Mouse (Mus musculus) forebrain, embryonic 15.5 days (tissue): ENCODE results near the gene Rergl. TPM values are rescaled to one million over a fixed set of nuclear protein-coding genes. Genes with fewer than 3 reads are reported as not detected.

Experiments used
- ATAC-seq: fragments of 200-750 bp; cut with Nextera tagmentation; replicated peaks from 2 replicates; pipeline ENCODE4 v1.8.0; 2017; ENCODE audit warnings: mild to moderate bottlenecking, moderate TSS enrichment, moderate library complexity
- H3K27ac ChIP-seq: fragments of 300-500 bp; sonication (generic); replicated peaks from 2 replicates; pipeline ENCODE4 v1.5.1; 2015; ENCODE audit warnings: mild to moderate bottlenecking, inconsistent platforms
- H3K27me3 ChIP-seq: fragments of 300-500 bp; sonication (generic); 2 replicates; pipeline ENCODE4 v1.6.1; 2015; ENCODE audit warnings: inconsistent platforms
- H3K36me3 ChIP-seq: fragments of 300-500 bp; sonication (generic); 2 replicates; pipeline ENCODE4 v1.6.1; 2015; ENCODE audit warnings: mild to moderate bottlenecking, inconsistent platforms
- H3K4me1 ChIP-seq: fragments of 300-500 bp; sonication (generic); 2 replicates; pipeline ENCODE4 v1.6.1; 2015; ENCODE audit warnings: inconsistent platforms
- H3K4me2 ChIP-seq: fragments of 300-500 bp; sonication (generic); replicated peaks from 2 replicates; pipeline ENCODE4 v1.6.1; 2015; ENCODE audit warnings: mild to moderate bottlenecking, inconsistent platforms
- H3K4me3 ChIP-seq: fragments of 300-500 bp; sonication (generic); 2 replicates; pipeline ENCODE4 v1.5.1; 2015; ENCODE audit warnings: mild to moderate bottlenecking, inconsistent platforms
- H3K9ac ChIP-seq: fragments of 300-500 bp; sonication (generic); replicated peaks from 2 replicates; pipeline ENCODE4 v1.6.1; 2015; ENCODE audit warnings: mild to moderate bottlenecking, inconsistent platforms
- H3K9me3 ChIP-seq: fragments of 300-500 bp; sonication (generic); 2 replicates; pipeline ENCODE4 v1.6.1; 2016; ENCODE audit warnings: inconsistent platforms
- WGBS: fragments of 180-500 bp; shearing (Covaris S2); methylation state at CpG from one replicate; pipeline ENCODE4 v1.1.7; 2015; ENCODE audit warnings: mixed read lengths; 5-methylcytosine and 5-hydroxymethylcytosine counted together
- polyA plus RNA-seq: library from polyadenylated mRNA; unstranded; fragments of >200 nt; fragmentation: Nextera tagmentation; extraction: Ambion mirVana; gene quantifications from 2 replicates; pipeline ENCODE4 v1.2.1, GENCODE M21; 2015

The Rergl gene
- polyA plus RNA-seq, result not detected in 2 replicates

DNA sequence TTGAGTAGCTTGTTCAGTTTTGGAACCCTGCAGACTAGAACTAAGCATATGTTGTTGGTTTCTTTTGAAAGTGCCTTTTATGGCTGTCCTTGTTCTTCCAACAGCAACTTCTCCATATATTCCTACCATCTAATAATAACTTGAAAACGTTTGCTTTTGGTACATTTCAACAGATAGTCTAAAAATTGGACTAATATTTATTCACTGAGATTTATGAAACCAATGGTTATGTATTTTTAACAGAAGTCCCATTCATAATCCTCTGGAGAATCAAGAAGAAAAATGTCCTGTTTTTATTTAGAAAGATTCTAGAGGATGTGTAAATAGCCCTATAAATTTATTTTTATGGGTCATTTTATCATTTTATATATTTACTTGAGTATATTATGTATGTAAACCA, at the start of gene Rergl:
TSS of gene Rergl (minus strand) at position 101 of the 400 bp plus-strand sequence.
- H3K27me3 ChIP-seq, result no peaks in the 10 kb centered on the region
- no peak for ATAC-seq
- no peaks in the 10 kb centered on the region for H3K36me3 ChIP-seq
- no peak within 1 kb of the TSS for H3K27ac ChIP-seq
- 45% methylated on average over 1 of the region's 1 CpGs for WGBS
- H3K9me3 ChIP-seq, result no peaks in the 10 kb centered on the region
- no peak within 1 kb of the TSS for H3K9ac ChIP-seq
- no peaks in the 10 kb centered on the region for H3K4me1 ChIP-seq
- no peak within 1 kb of the TSS for H3K4me2 ChIP-seq
- no peak within 1 kb of the TSS for H3K4me3 ChIP-seq

DNA sequence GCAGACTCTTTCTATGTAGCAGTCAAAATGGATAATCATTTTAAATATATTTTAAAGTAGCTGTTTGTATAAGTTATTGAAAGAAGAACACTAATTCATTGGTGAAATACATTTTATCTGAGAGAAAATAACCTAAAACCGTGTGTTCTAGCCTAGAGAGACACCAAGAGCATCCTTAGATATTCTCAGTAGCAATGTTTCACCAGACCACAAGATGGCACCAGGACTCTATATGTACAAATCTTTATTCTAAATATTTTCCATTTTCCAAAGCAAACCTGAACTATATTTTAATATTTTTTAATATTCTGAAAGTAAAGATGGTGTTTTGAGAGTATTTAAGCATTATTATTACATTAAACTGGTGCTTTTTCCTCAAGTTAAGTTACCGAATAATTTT, 36.7 kb upstream of the Rergl start:
- WGBS, result 59% methylated on average over 2 of the region's 2 CpGs
- H3K9ac ChIP-seq, result no peak overlapping the region
- H3K4me1 ChIP-seq, result no peaks in the 10 kb centered on the region
- no peak overlapping the region for H3K27ac ChIP-seq
- H3K4me3 ChIP-seq, result no peak overlapping the region
- no peaks in the 10 kb centered on the region for H3K9me3 ChIP-seq
- no peaks in the 10 kb centered on the region for H3K36me3 ChIP-seq
- no peak overlapping the region for H3K4me2 ChIP-seq
- ATAC-seq, result no peak
- H3K27me3 ChIP-seq, result no peaks in the 10 kb centered on the region

DNA sequence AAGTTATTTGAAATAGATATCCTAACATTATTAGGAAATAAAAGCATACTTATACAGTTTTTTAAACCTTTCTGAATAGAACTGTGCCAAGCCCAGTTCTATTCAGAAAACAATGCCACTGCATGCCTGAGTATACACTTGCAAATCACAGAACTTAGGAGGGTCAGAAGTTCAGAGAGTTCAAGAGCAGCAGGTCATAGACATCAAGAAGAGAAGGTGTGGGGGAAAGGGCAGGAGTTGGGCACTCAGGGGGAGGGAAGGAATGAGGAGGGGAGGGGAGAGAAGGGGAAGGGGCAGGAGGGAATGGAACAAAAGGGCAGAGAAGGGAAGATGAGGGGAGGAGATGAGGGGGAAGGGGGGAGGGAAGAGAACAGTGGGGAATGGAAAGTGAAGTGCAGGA, 23.6 kb upstream of the Rergl start:
- no peaks in the 10 kb centered on the region for H3K27me3 ChIP-seq
- H3K9me3 ChIP-seq, result no peaks in the 10 kb centered on the region
- no peak overlapping the region for H3K27ac ChIP-seq
- no peak overlapping the region for H3K4me3 ChIP-seq
- H3K9ac ChIP-seq, result no peak overlapping the region
- H3K4me2 ChIP-seq, result no peak overlapping the region
- peaks cover 2% of the 10 kb centered on the region; the same call in 1 of the 2 replicates for H3K4me1 ChIP-seq
- H3K36me3 ChIP-seq, result no peaks in the 10 kb centered on the region
- no peak for ATAC-seq

DNA sequence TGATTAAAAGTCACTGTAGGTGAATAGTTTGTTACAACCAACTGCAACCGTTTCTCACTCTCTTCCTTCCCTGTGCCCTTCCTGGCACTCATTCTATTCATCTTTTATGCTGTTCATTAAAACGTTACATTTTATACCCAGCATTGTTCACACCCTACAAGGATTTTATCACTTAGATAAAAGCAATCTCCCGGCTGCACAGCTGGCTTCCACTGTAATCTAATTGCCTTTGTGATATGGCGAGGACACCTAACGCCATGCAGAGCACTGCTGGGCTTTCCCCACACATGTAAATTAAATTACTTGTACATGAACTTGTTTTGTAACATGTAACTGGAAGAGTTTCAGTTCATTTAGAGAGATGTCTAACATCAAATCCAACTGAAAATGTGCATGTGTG, 22.5 kb upstream of the Rergl start:
- Histone ChIP-seq H3K27me3 (no peaks in the 10 kb centered on the region), H3K36me3 (no peaks in the 10 kb centered on the region), H3K9ac (no peak overlapping the region), H3K4me1 (peaks cover 2% of the 10 kb centered on the region; the same call in 1 of the 2 replicates), H3K4me3 (no peak overlapping the region), H3K27ac (no peak overlapping the region), H3K9me3 (no peaks in the 10 kb centered on the region), H3K4me2 (no peak overlapping the region)
- no peak for ATAC-seq
- 27% methylated on average over 5 of the region's 5 CpGs for WGBS

DNA sequence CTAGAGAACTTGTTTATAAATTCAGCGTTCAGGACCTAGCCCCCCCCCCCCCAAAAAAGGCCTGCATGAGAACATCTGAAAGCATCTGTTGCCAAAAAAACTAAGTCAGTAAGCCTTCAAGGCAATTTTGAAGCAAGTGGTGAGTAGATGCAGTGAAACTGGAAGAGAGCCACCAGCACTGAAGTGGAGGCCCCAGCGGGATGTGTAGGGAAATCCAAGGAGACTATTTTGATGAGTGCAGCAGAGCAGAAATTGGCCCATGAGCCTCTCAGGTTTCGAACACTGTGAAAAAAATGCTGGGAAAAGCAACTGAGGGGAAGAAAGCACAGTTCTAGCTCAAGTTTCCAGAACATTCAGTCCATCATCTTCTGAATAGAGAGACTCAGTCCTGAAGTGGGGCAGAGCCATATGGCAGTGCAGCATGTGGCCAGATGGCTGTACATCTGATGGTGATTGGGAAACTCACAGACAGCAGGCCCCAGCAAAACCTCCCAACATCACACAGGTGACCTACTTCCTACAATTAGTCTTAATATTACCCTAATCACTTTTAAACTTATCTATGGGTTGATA, 13.2 kb upstream of the Rergl start:
- Histone ChIP-seq H3K9ac (no peak overlapping the region), H3K27ac (no peak overlapping the region), H3K4me2 (no peak overlapping the region), H3K36me3 (no peaks in the 10 kb centered on the region), H3K4me3 (no peak overlapping the region), H3K9me3 (no peaks in the 10 kb centered on the region), H3K27me3 (no peaks in the 10 kb centered on the region), H3K4me1 (no peaks in the 10 kb centered on the region)
- WGBS, result 86% methylated on average over 3 of the region's 3 CpGs
- no peak for ATAC-seq

DNA sequence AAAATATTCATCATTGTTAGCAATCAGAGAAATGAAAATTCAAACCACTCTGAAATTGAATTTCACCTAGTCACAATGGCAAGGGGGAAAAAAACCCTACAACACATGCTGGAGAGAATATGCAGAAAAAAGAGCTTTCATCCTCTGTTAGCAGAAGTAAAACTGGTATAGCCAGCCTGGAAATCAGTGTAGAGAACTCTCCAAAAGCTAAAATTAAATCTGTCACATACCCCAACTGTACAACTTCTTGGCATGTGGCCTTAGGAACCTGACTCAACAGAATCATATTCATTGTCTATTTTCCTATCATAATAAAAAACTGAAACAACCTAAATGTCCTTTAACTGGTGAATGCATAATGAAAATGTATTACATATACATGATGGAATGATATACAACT, 22.0 kb downstream of the Rergl start:
- no peak overlapping the region for H3K4me3 ChIP-seq

DNA sequence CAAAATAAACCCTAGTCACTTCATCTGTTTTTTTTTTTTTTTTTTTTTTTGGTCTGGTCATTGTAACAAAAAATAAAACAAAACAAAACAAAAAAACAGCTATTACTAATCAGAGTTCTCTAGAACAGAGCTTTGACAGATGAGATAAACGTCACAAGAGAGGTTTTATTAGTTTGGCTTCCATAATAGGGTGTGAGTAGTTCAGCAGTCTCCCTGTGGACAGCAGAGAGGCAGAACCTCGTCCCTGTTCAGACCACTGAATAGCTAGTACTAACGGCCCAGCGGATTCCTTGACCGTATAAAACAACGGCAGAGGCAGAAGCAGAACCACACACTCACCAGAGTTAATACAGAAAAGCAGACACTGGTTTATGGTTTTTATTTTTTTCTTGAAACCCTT, 36.8 kb downstream of the Rergl start:
- no peaks in the 10 kb centered on the region for H3K4me1 ChIP-seq
- ATAC-seq, result no peak
- no peaks in the 10 kb centered on the region for H3K9me3 ChIP-seq
- no peak overlapping the region for H3K9ac ChIP-seq
- no peak overlapping the region for H3K27ac ChIP-seq
- no peak overlapping the region for H3K4me3 ChIP-seq
- WGBS, result 72% methylated on average over 6 of the region's 6 CpGs
- no peak overlapping the region for H3K4me2 ChIP-seq
- no peaks in the 10 kb centered on the region for H3K36me3 ChIP-seq
- H3K27me3 ChIP-seq, result no peaks in the 10 kb centered on the region

More for the DNA sequence above, 22.0 kb downstream of the Rergl start:
- Histone ChIP-seq H3K36me3 (no peaks in the 10 kb centered on the region), H3K4me1 (no peaks in the 10 kb centered on the region), H3K9ac (no peak overlapping the region), H3K9me3 (no peaks in the 10 kb centered on the region), H3K4me2 (no peak overlapping the region), H3K27me3 (no peaks in the 10 kb centered on the region), H3K27ac (no peak overlapping the region)
- no peak for ATAC-seq

DNA sequence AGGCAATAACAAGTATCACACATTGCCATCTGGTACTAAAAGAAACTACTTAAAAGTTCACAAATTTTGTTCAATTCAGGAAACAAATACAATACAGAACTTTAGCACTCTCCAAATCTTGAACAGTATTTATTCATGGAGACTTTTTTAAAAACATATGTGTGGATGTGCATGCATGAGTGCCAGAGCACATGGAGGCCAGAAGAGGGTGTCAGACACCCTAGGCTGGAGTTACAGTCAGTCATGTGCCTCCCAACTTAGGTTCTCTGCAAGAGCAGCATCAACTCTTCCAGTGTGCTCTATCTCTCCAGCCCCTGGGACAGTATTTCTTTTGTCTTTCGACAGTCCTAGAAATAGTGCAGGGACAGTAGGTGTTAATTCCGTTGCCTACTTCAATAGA, 37.5 kb downstream of the Rergl start:
- Histone ChIP-seq H3K9me3 (no peaks in the 10 kb centered on the region), H3K4me3 (no peak overlapping the region), H3K27me3 (no peaks in the 10 kb centered on the region), H3K4me1 (no peaks in the 10 kb centered on the region), H3K9ac (no peak overlapping the region), H3K36me3 (no peaks in the 10 kb centered on the region), H3K4me2 (no peak overlapping the region), H3K27ac (no peak overlapping the region)
- WGBS, result 81% methylated on average over 2 of the region's 2 CpGs
- ATAC-seq, result peak; percentile 72; the same call in 1 of the 2 replicates

DNA sequence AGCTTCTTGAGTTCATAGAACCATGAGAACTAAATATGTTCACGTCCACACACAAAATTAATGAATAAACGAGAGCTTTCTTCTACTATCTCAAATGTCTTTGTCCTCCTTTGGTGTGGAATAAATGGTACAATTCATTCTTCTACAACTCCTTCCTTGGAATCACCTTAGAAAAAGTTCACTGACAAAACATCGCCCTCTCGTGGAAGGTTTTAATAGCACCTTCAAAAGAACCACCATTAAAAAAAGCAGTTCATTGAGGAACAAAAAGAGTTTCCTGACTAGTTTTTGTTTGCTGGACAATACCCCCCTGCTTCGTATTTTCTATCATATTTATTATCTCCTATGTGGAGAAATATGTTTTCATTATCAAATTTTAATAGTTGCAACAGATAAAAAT, 40.7 kb downstream of the Rergl start:
- no peaks in the 10 kb centered on the region for H3K27me3 ChIP-seq
- no peak overlapping the region for H3K4me3 ChIP-seq
- no peaks in the 10 kb centered on the region for H3K9me3 ChIP-seq
- no peak for ATAC-seq
- H3K27ac ChIP-seq, result no peak overlapping the region
- H3K9ac ChIP-seq, result no peak overlapping the region
- H3K4me1 ChIP-seq, result no peaks in the 10 kb centered on the region
- 14% methylated on average over 5 of the region's 5 CpGs for WGBS
- no peaks in the 10 kb centered on the region for H3K36me3 ChIP-seq
- no peak overlapping the region for H3K4me2 ChIP-seq

DNA sequence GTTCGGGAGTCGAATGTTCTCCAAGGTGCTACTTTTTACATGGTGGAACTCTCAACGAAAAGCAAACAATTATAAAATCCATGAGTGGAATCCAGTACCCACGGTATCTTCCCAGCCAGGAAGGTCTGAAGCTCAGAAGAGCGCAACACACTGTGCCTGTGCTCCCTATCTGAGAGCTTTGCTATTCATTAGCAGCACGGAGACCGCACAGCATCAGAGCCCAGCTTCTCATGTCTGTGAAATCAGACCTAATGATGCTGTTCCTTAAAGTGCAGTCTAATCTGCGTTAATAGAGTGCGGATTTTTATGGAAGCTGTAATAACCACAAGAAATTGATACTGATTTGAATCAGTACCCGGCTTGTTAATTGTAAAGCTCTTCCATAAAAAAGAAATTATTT, 41.3 kb downstream of the Rergl start:
- no peak for ATAC-seq
- Histone ChIP-seq H3K9ac (no peak overlapping the region), H3K27ac (no peak overlapping the region), H3K27me3 (no peaks in the 10 kb centered on the region), H3K4me3 (no peak overlapping the region), H3K4me1 (no peaks in the 10 kb centered on the region), H3K4me2 (no peak overlapping the region), H3K36me3 (no peaks in the 10 kb centered on the region), H3K9me3 (no peaks in the 10 kb centered on the region)
- WGBS, result 80% methylated on average over 10 of the region's 10 CpGs

DNA sequence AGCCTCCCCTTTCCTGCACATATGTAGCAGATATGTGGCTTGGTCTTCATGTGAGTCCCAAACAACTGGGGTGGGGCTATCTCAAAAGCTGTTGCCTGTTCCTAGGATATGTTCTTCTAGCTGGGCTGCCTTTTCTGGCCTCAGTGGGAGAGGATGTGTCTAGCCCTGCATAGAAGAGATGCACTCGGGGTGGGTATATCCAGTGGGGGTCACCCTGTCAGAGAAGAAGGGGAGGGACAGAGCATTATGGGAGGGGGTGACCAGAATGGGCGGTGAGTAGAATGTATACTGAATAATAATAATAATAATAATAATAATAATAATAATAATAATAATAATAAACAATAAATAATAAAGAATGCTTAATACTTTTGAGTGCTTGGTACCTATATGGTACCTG, 57.8 kb downstream of the Rergl start:
- Histone ChIP-seq H3K4me2 (no peak overlapping the region), H3K9me3 (no peaks in the 10 kb centered on the region), H3K4me3 (no peak overlapping the region), H3K36me3 (no peaks in the 10 kb centered on the region), H3K27me3 (no peaks in the 10 kb centered on the region), H3K4me1 (no peaks in the 10 kb centered on the region), H3K27ac (no peak overlapping the region), H3K9ac (no peak overlapping the region)
- ATAC-seq, result no peak
- 76% methylated on average over 2 of the region's 2 CpGs for WGBS
